Mouse (Mus musculus) T-cell, adult 66 days (primary cell): Measurements from ENCODE around the gene Abhd17a. TPM values are rescaled to one million over a fixed set of nuclear protein-coding genes. Genes with fewer than 3 reads are reported as not detected.

Source experiments
- total RNA-seq, 2 experiments: library from RNA; stranded (reverse); gene quantifications; 3 replicates in 1 of 2; 4 replicates in 1 of 2; pipeline ENCODE4 v1.2.4; 2023

The Abhd17a gene
- total RNA-seq, result 10 to 100 TPM; 49.3 to 56.2 TPM

GRCm38 (mm10) chr10:80589879-80590854, at the start of gene Abhd17a:
Gene Abhd17a, minus strand, starts transcription at chr10:80590341.

GRCm38 (mm10) chr10:80622661-80623456, 32.7 kb upstream of the Abhd17a start, which contains the start of gene Csnk1g2:
Gene Csnk1g2, plus strand, starts transcription at chr10:80622838.

GRCm38 (mm10) chr10:80605721-80606120, 15.6 kb upstream of the Abhd17a start, which contains the start of gene Gm49322:
Gene Gm49322, plus strand, starts transcription at chr10:80606021.

GRCm38 (mm10) chr10:80602698-80603325, 12.7 kb upstream of the Abhd17a start, which contains the start of the genes Scamp4 and Adat3:
Gene Scamp4, plus strand, starts transcription at chr10:80602872.
Gene Adat3, plus strand, starts transcription at chr10:80602880.

GRCm38 (mm10) chr10:80577195-80578130, 12.7 kb downstream of the Abhd17a start, which contains the start of gene Klf16:
Gene Klf16, minus strand, starts transcription at chr10:80577321.

GRCm38 (mm10) chr10:80561116-80561944, 28.8 kb downstream of the Abhd17a start, which contains the start of gene Rexo1:
Gene Rexo1, minus strand, starts transcription at chr10:80561560.

GRCm38 (mm10) chr10:80538710-80539394, 51.3 kb downstream of the Abhd17a start, which contains the start of gene Atp8b3:
Gene Atp8b3, minus strand, starts transcription at chr10:80539124.

Other genes with a start within 250 kb of the Abhd17a start
- not detected for gene Adamtsl5, start 241.9 kb downstream of the Abhd17a start, total RNA-seq
- gene Plk5, start 233.9 kb downstream of the Abhd17a start, total RNA-seq, result not detected
- gene Mex3d, start 202.7 kb downstream of the Abhd17a start, total RNA-seq, result 1 to 10 TPM; 8.0 to 8.7 TPM
- 100 to 1,000 TPM; 107 to 120 TPM for gene Mbd3, start 190.8 kb downstream of the Abhd17a start, total RNA-seq
- 10 to 100 TPM; 63.7 to 70.9 TPM for gene Uqcr11, start 183.5 kb downstream of the Abhd17a start, total RNA-seq
- 10 to 100 TPM; 98.1 to 99.2 TPM for gene Tcf3, start 156.7 kb downstream of the Abhd17a start, total RNA-seq
- gene Onecut3, start 95.5 kb downstream of the Abhd17a start, total RNA-seq, result not detected
- not detected for gene Atp8b3, start 51.2 kb downstream of the Abhd17a start, total RNA-seq
- gene Rexo1, start 28.8 kb downstream of the Abhd17a start, total RNA-seq, result 100 to 1,000 TPM; 123 to 132 TPM
- gene Klf16, start 13.0 kb downstream of the Abhd17a start, total RNA-seq, result 10 to 100 TPM; 27.9 to 29.2 TPM
- gene Scamp4, start 12.5 kb upstream of the Abhd17a start, total RNA-seq, result 10 to 100 TPM; 52.6 to 54.4 TPM
- gene Adat3, start 12.5 kb upstream of the Abhd17a start, total RNA-seq, result 1 to 10 TPM; 3.0 to 4.8 TPM
- 1 to 10 TPM; 4.5 to 7.9 TPM for gene Gm49322, start 15.7 kb upstream of the Abhd17a start, total RNA-seq
- gene Csnk1g2, start 32.5 kb upstream of the Abhd17a start, total RNA-seq, result 100 to 1,000 TPM; 212 to 215 TPM
- 10 to 100 TPM; 26.6 to 27.7 TPM for gene Btbd2, start 66.7 kb upstream of the Abhd17a start, total RNA-seq
- 100 to 1,000 TPM; 280 to 313 TPM for gene Mknk2, start 87.8 kb upstream of the Abhd17a start, total RNA-seq
- gene Mob3a, start 111.6 kb upstream of the Abhd17a start, total RNA-seq, result 100 to 1,000 TPM; 151 to 180 TPM
- gene Izumo4, start 111.8 kb upstream of the Abhd17a start, total RNA-seq, result 10 to 100 TPM; 56.2 to 88.3 TPM
- gene Ap3d1, start 151.9 kb upstream of the Abhd17a start, total RNA-seq, result 100 to 1,000 TPM; 144 to 150 TPM
- 10 to 100 TPM; 69.9 to 73.5 TPM for gene Dot1l, start 164.9 kb upstream of the Abhd17a start, total RNA-seq
- gene Sf3a2, start 207.9 kb upstream of the Abhd17a start, total RNA-seq, result 10 to 100 TPM; 76.4 to 85.9 TPM
- gene Plekhj1, start 208.3 kb upstream of the Abhd17a start, total RNA-seq, result 100 to 1,000 TPM; 133 to 134 TPM
- gene Amh, start 214.9 kb upstream of the Abhd17a start, total RNA-seq, result 1 to 10 TPM; 2.0 to 3.3 TPM
- not detected for gene Jsrp1, start 223.2 kb upstream of the Abhd17a start, total RNA-seq
- gene Oaz1, start 236.3 kb upstream of the Abhd17a start, total RNA-seq, result 100 to 1,000 TPM; 571 to 578 TPM